Mouse (Mus musculus) midbrain, embryonic 11.5 days (tissue): Measurements from ENCODE around the gene Apoa5. TPM values are rescaled to one million over a fixed set of nuclear protein-coding genes. Genes with fewer than 3 reads are reported as not detected.
A peak's percentile ranks its signal among the peaks of the same experiment; 100 is the strongest.

Experiments
- ATAC-seq: fragments of 200-750 bp; cut with Nextera tagmentation; 2 replicates; pipeline ENCODE4 v1.8.0; 2017; ENCODE audit warnings: moderate TSS enrichment, moderate library complexity; ENCODE audit not compliant: low FRiP score
- DNase-seq: peaks from one replicate; pipeline ENCODE4 v3.0.0; 2015; ENCODE audit warnings: low spot score; ENCODE audit errors: missing footprints
- H3K27ac ChIP-seq: fragments of 300-500 bp; sonication (generic); 2 replicates; pipeline ENCODE4 v1.5.1; 2014; ENCODE audit warnings: low read depth, low read length
- H3K27me3 ChIP-seq: fragments of 300-500 bp; sonication (generic); 2 replicates; pipeline ENCODE4 v1.6.1; 2014; ENCODE audit warnings: mild to moderate bottlenecking, low read length, moderate library complexity, mixed read lengths; ENCODE audit not compliant: control insufficient read depth, insufficient read depth
- H3K36me3 ChIP-seq: fragments of 300-500 bp; sonication (generic); 2 replicates; pipeline ENCODE4 v1.6.1; 2014; ENCODE audit warnings: mild to moderate bottlenecking, low read length, moderate library complexity, mixed read lengths; ENCODE audit not compliant: control insufficient read depth, insufficient read depth
- H3K4me1 ChIP-seq: fragments of 300-500 bp; sonication (generic); 2 replicates; pipeline ENCODE4 v1.6.1; 2014; ENCODE audit warnings: low read length; ENCODE audit not compliant: control insufficient read depth, insufficient read depth
- H3K4me2 ChIP-seq: fragments of 300-500 bp; sonication (generic); 2 replicates; pipeline ENCODE4 v1.6.1; 2014; ENCODE audit warnings: mild to moderate bottlenecking, moderate library complexity
- H3K4me3 ChIP-seq: fragments of 300-500 bp; sonication (generic); 2 replicates; pipeline ENCODE4 v1.5.1; 2014; ENCODE audit warnings: low read depth, low read length
- H3K9ac ChIP-seq: fragments of 300-500 bp; sonication (generic); 2 replicates; pipeline ENCODE4 v1.6.1; 2014; ENCODE audit warnings: low read length
- H3K9me3 ChIP-seq: fragments of 300-500 bp; sonication (generic); 2 replicates; pipeline ENCODE4 v1.6.1; 2016; ENCODE audit warnings: low read length; ENCODE audit not compliant: control insufficient read depth
- WGBS: fragments of 180-500 bp; shearing (Covaris S2); extraction: QIAGEN DNeasy Blood & Tissue Kit; methylation state at CpG from one replicate; pipeline ENCODE4 v1.1.7; 2014; 5-methylcytosine and 5-hydroxymethylcytosine counted together
- polyA plus RNA-seq: library from polyadenylated mRNA; unstranded; fragments of >200 nt; fragmentation: Nextera tagmentation; extraction: Ambion mirVana; gene quantifications from 2 replicates; pipeline ENCODE4 v1.2.1, GENCODE M21; 2014

The Apoa5 gene
- polyA plus RNA-seq, 1 experiment from 2014 or later = 0.15 TPM

DNA sequence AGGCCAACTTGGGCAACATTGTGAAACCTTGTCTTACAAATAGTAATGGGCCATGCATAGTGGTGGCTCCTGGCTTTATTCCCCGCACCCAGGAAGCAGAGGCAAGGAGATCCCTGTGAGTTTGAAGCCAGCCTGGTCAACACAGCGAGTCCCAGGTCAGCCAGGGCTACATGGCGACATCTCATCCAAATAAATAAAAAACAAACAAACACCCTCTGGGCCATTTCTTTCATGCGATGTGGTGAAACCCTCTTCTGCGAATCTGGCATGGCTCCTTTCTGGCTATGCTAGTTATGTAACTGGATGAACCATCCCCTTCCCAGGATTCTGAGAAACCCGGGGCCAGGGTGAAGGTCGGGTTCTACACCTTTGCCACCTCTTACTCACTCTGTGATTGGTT lies 12.3 kb upstream of the Apoa5 start:
- WGBS = 93% methylated on average over 7 of the region's 7 CpGs
- no peak overlapping the region for H3K4me3 ChIP-seq
- no peak overlapping the region for H3K9ac ChIP-seq
- H3K27me3 ChIP-seq = peaks cover 5% of the 10 kb centered on the region; the same call in 1 of the 2 replicates
- H3K27ac ChIP-seq = no peak overlapping the region
- ATAC-seq (no peak), DNase-seq (no peak)
- H3K9me3 ChIP-seq = no peaks in the 10 kb centered on the region
- H3K4me1 ChIP-seq = no peaks in the 10 kb centered on the region; the same call in 1 of the 2 replicates
- no peaks in the 10 kb centered on the region for H3K36me3 ChIP-seq
- no peak overlapping the region for H3K4me2 ChIP-seq

DNA sequence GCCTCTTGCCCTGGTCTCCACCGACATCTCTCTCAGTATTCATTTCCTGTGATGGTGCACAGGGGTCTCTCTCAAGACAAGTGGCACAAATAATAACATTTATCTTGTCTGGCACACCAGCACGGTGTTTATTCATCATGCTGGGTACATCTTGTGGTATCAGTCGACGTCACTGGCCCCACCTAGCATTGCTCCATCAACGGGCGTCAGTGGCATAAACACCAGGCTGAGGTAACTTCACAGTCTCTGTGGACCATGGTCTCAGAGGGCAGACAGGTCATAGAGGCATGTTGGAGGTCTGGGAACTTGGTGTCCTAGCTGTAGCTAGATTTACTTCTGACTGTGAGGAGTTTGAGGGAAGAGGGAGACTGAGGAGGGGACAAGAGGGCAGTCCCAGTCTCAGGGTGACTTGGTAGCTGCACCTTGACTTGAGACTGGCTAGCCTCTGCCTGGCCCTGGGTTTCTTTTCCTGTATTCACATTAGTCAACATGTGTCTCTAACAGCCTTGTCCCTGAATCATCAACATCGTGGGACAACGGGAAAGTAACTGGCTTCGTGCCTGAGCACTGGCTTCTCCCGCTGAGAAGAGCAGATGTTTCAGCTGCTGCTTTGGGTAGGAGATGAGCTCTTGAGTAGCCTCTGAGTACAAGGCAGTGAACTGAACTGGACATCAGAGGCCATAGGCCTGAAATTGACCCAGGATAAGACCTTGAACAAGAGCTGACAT lies 11.6 kb upstream of the Apoa5 start:
- Histone ChIP-seq H3K9me3 (no peaks in the 10 kb centered on the region), H3K4me2 (no peak overlapping the region), H3K4me1 (no peaks in the 10 kb centered on the region; the same call in 1 of the 2 replicates), H3K27ac (no peak overlapping the region), H3K9ac (no peak overlapping the region), H3K27me3 (peaks cover 5% of the 10 kb centered on the region; the same call in 1 of the 2 replicates), H3K4me3 (no peak overlapping the region), H3K36me3 (no peaks in the 10 kb centered on the region)
- DNase-seq (peak; percentile 47), ATAC-seq (no peak)
- 90% methylated on average over 10 of the region's 10 CpGs for WGBS

DNA sequence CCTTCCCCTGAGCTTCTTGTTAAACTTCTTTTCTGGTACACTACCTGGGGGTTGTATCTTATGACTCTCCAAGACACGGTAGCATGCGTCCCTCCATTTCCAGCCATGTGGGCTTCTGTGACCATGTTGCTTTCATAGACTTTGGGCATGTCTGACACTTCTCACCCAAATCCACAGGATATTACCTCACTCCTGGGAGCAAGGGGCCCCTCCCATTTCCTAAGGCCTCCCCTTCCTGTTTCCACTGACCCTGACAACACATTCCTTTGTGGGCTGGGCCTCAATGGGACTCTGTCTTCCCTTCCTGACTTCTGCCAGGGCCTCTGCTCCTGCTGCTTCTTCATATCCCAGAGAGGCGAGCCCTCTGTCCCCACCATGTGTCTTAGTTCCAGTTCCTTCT lies 10.9 kb upstream of the Apoa5 start:
- Histone ChIP-seq H3K4me1 (no peaks in the 10 kb centered on the region; the same call in 1 of the 2 replicates), H3K9ac (no peak overlapping the region), H3K4me2 (no peak overlapping the region), H3K9me3 (no peaks in the 10 kb centered on the region), H3K27me3 (peaks cover 5% of the 10 kb centered on the region; the same call in 1 of the 2 replicates), H3K36me3 (no peaks in the 10 kb centered on the region), H3K27ac (no peak overlapping the region), H3K4me3 (no peak overlapping the region)
- no peak for ATAC-seq
- 91% methylated on average over 3 of the region's 3 CpGs for WGBS
- DNase-seq = peak; percentile 75

DNA sequence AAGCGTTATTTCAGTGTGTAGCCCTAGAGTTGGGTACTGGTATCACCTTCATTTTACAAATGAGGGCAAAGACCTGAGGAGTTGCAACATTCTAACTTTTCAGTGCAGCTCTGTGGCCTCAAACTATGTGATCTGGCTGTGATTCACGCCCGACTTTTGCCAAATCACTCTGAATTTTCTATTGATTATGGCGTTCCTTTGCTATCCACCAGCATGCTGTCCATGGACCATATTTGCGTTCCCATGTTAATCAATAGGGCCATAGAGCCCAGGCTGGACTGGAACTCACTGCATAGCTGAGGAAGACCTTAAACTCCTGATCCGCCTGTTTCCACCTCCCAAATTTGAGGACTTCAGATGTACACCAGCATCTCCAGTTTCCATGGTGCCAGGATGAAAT lies 9.3 kb upstream of the Apoa5 start:
- H3K9me3 ChIP-seq = no peaks in the 10 kb centered on the region
- 87% methylated on average over 6 of the region's 6 CpGs for WGBS
- no peak overlapping the region for H3K4me3 ChIP-seq
- H3K27ac ChIP-seq = no peak overlapping the region
- H3K9ac ChIP-seq = no peak overlapping the region
- ATAC-seq = no peak
- no peaks in the 10 kb centered on the region for H3K36me3 ChIP-seq
- peak; percentile 51 for DNase-seq
- H3K27me3 ChIP-seq = no peaks in the 10 kb centered on the region; the same call in 1 of the 2 replicates
- no peaks in the 10 kb centered on the region; the same call in 1 of the 2 replicates for H3K4me1 ChIP-seq
- H3K4me2 ChIP-seq = no peak overlapping the region

DNA sequence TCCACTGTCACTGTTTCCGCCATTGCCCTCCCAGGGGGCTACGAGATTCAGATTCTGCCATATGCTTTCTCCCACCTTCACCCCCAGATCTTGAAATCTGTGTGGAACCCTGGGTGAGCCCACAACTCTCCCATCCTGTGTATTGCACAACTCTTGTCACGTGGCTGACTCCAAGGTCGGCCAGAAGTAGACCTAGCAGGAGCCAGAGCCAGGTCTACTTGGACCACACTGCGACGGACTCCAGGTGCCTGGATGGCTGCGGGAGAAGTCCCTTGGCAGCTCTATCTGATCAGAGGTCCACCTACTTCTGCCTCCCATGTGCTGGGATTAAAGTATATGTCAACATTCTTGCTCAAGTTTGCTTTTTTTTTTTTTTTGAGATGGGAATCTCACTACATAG lies 7.3 kb upstream of the Apoa5 start:
- DNase-seq (no peak), ATAC-seq (no peak)
- H3K4me3 ChIP-seq = no peak overlapping the region
- no peaks in the 10 kb centered on the region for H3K36me3 ChIP-seq
- 88% methylated on average over 7 of the region's 7 CpGs for WGBS
- no peak overlapping the region for H3K4me2 ChIP-seq
- H3K27me3 ChIP-seq = no peaks in the 10 kb centered on the region; the same call in 1 of the 2 replicates
- no peaks in the 10 kb centered on the region for H3K4me1 ChIP-seq
- no peak overlapping the region for H3K27ac ChIP-seq
- H3K9ac ChIP-seq = no peak overlapping the region
- H3K9me3 ChIP-seq = no peaks in the 10 kb centered on the region

DNA sequence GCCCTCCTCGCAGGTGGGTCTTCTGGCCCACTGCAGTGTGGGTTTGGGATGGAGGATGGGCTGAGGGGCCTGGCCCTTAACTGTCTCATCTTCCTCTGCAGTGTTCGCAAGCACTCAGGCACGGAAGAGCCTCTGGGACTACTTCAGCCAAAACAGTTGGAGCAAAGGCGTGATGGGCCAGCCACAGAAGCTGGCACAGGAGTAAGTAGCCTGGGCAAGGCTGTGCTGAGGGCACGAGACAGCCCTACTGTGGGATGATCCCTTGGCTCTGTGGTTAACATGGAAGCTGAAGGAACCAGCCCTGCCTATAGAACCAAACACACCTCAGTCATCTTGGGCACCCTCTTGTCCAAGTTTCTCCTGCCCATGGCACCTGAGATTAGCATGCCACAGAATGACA lies 692 bp downstream of the Apoa5 start:
- no peak overlapping the region for H3K9ac ChIP-seq
- no peak overlapping the region for H3K27ac ChIP-seq
- no peaks in the 10 kb centered on the region for H3K9me3 ChIP-seq
- no peak for DNase-seq
- H3K4me3 ChIP-seq = no peak overlapping the region
- no peaks in the 10 kb centered on the region for H3K36me3 ChIP-seq
- H3K4me2 ChIP-seq = no peak overlapping the region
- peaks cover 3% of the 10 kb centered on the region for H3K27me3 ChIP-seq
- H3K4me1 ChIP-seq = peaks cover 6% of the 10 kb centered on the region
- no peak for ATAC-seq
- WGBS = 91% methylated on average over 5 of the region's 5 CpGs

DNA sequence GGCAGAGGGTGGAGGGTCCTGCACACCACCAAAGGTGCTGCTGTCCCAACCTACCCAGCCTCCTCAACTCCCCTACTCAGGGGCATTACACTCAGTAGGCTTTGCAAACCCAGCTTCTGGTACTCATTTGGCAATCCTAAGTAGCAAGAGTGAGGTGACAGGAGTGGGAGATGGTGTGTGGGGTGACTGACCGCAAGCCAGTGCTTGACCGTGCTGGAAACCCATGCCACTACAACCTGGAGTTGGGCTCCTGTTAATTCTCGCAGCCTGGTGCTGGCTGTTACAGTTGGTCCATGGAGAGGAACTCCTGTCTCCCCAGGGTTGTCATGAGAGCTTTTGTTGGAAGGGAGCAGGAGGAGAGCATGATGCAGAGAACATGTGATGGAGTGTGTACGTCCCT lies 2.3 kb downstream of the Apoa5 start:
- 92% methylated on average over 4 of the region's 4 CpGs for whole genome bisulfite sequencing
- H3K4me2 ChIP-seq = no peak overlapping the region
- H3K36me3 ChIP-seq = peaks cover 5% of the 10 kb centered on the region
- no peaks in the 10 kb centered on the region for H3K9me3 ChIP-seq
- DNase-seq (no peak), ATAC-seq (no peak)
- peaks cover 3% of the 10 kb centered on the region for H3K27me3 ChIP-seq
- H3K27ac ChIP-seq = no peak overlapping the region
- H3K4me1 ChIP-seq = peaks cover 6% of the 10 kb centered on the region
- H3K9ac ChIP-seq = no peak overlapping the region
- no peak overlapping the region for H3K4me3 ChIP-seq

DNA sequence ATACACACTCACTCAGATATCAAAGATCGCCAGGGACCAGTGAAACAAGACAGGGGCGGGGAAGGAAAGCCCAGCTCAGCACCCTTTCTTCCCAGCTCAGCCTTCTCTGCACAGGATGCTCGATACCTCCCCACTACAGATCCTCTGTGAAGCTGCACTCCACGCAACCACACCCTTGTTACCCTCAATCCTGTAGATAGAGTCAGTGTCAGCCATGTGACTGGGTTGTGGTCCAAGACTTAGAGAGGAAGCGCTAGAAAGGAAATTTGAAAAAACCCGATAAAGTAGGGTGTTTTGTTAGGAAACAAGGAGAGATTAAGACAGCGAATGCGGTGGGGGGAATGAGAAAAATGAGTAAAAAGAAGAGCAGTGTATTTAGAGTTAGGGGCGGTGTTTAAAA lies 3.6 kb downstream of the Apoa5 start:
- no peak for ATAC-seq

DNA sequence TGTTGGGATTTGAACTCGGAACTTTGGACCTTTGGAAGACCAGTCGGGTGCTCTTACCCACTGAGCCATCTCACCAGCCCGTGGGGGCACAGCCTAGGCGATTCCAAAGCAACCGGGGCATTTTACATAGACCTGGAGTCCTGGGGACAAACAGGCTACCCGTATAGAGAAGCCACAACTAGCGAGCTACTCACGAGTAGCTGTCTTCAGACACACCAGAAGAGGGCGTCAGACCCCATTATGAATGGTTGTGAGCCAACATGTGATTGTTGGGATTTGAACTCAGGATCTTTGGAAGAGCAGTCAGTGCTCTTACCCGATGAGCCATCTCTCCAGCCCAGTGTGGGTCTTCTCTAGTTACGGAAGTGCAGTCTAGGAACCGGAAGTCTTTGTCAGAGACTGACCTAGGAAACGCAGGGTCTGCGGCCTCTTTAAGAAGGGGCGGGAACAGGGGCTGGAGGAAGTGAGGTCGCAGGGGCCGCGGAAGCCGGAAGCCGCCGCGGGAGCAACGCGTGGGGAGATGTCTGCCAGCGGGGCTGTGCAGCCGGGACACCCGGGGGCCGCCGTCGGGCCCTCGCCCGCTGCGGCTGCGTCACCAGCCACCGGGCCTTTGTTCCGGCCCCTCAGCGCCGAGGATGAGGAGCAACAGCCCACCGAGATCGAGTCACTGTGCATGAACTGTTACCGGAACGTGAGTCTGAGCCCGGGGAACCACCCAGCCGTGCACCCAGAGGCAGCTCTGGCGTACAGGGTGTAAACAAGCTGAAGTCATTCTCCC lies 4.4 kb downstream of the Apoa5 start, which contains the start of gene Zpr1:
TSS of gene Zpr1 (plus strand) at position 388 of the 778 bp plus-strand sequence.
- H3K27ac ChIP-seq = peak within 1 kb of the TSS; percentile 27; the same call in 1 of the 2 replicates
- peak within 1 kb of the TSS; percentile 89 for H3K4me3 ChIP-seq
- peak within 1 kb of the TSS; percentile 71 for H3K9ac ChIP-seq
- 6% methylated on average over 43 of the region's 45 CpGs for WGBS
- no peaks in the 10 kb centered on the region for H3K9me3 ChIP-seq
- H3K36me3 ChIP-seq = peaks cover 13% of the 10 kb centered on the region
- peaks cover 3% of the 10 kb centered on the region for H3K27me3 ChIP-seq
- DNase-seq (peak; percentile 98), ATAC-seq (peak; percentile 94)
- H3K4me2 ChIP-seq = peak within 1 kb of the TSS; percentile 90
- H3K4me1 ChIP-seq = peaks cover 6% of the 10 kb centered on the region

More for the DNA sequence above, 3.6 kb downstream of the Apoa5 start:
- H3K9me3 ChIP-seq = no peaks in the 10 kb centered on the region
- no peak overlapping the region for H3K27ac ChIP-seq
- WGBS = 85% methylated on average over 9 of the region's 9 CpGs
- DNase-seq = no peak
- no peak overlapping the region for H3K9ac ChIP-seq
- H3K27me3 ChIP-seq = peaks cover 3% of the 10 kb centered on the region
- peaks cover 13% of the 10 kb centered on the region for H3K36me3 ChIP-seq
- no peak overlapping the region for H3K4me2 ChIP-seq
- H3K4me1 ChIP-seq = peaks cover 6% of the 10 kb centered on the region
- H3K4me3 ChIP-seq = no peak overlapping the region
